Mouse (Mus musculus): ENCODE data around the gene Rbm6.

DNA sequence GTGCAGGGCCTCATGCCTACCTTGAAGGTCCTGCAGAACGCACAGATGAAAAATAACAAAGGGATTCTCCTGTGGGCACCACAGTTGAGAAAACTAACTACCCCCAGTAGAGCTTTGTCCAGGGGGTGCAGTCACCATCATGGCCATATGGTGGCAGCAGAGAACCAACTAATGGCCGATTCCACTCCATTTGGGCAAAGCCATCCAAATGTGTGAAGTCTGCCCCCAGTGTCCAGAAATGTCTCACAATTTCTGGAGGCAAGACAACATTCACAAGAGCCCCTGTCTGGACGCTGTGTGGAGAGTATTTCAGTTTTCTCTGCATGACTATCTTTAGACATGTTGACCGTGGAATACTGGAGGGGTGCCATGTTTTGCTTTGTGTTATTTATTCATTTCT, 31.7 kb upstream of the Rbm6 start:
- TF ChIP-seq POLR2A (IDR thresholded peaks at IDR 0.05; ENCODE audit: extremely low read depth, insufficient read depth, low read length) (no peak), CTCF (IDR thresholded peaks at IDR 0.05; ENCODE audit: extremely low read depth, insufficient read depth, low read length) (peak; percentile 98)

All from cortical plate, adult 2 months (tissue).